In the genomic region with DNA sequence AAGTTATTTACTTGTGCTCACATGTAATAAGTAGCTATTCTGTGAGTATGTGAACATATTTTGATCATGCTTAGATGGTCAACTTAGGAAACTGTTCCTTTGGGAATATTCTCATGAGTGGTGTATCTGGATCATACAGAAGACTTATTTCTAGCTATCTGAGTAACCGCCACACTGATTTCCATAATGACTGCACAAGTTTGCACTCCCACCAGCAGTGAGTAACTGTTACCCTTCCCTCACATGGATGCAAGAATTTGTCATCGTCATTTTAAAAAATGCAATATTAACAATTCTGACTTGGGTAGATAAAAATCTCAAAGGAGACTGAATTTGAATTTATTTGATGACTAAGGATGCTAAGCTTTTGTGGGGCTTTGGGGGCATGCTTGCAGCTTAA, we compare ENCODE assay signal across 19 mouse cellular contexts.
"Had no signal": no experiment of that assay in that cellular context is flagged by ENCODE, and none has a peak within 500 bp of the region (broad histone marks: within the 10 kb centered on the region; RNA-seq: fewer than 3 reads in every experiment).

No protein-coding gene starts in this region.

- H3K9me3 ChIP-seq: liver, embryonic 13.5 days; liver, embryonic 15.5 days; lung, embryonic 15.5 days; midbrain, embryonic 10.5 days; midbrain, embryonic 12.5 days; neural tube, embryonic 13.5 days; neural tube, embryonic 15.5 days had no signal

- H3K27me3 ChIP-seq: liver, embryonic 13.5 days; liver, embryonic 15.5 days; lung, embryonic 15.5 days; midbrain, embryonic 12.5 days; neural tube, embryonic 13.5 days; neural tube, embryonic 15.5 days had no signal

- H3K36me3 ChIP-seq: liver, embryonic 13.5 days; liver, embryonic 15.5 days; lung, embryonic 15.5 days; midbrain, embryonic 10.5 days; midbrain, embryonic 12.5 days; neural tube, embryonic 13.5 days; neural tube, embryonic 15.5 days had no signal

- H3K4me3 ChIP-seq: liver, embryonic 13.5 days; liver, embryonic 15.5 days; lung, embryonic 15.5 days; midbrain, embryonic 10.5 days; midbrain, embryonic 12.5 days; myocyte; neural tube, embryonic 13.5 days; neural tube, embryonic 15.5 days had no signal

- DNase-seq: liver, embryonic 13.5 days; liver, postnatal 0 days; lung, adult 2 months; lung, postnatal 14 days; lung, postnatal 4 days; midbrain, embryonic 14.5 days; retina, postnatal 1 day; right cerebral cortex, postnatal 25 days; spleen, adult 18-20 months; thymus, adult 2 months; thymus, postnatal 25 days; thymus, postnatal 4 days had no signal

- H3K9ac ChIP-seq: liver, embryonic 13.5 days; liver, embryonic 15.5 days; liver, postnatal 0 days; lung, embryonic 15.5 days; midbrain, embryonic 12.5 days; neural tube, embryonic 13.5 days; neural tube, embryonic 15.5 days had no signal

- H3K4me1 ChIP-seq: liver, embryonic 13.5 days; liver, embryonic 15.5 days; lung, embryonic 15.5 days; midbrain, embryonic 12.5 days; neural tube, embryonic 13.5 days; neural tube, embryonic 15.5 days had no signal

- H3K4me2 ChIP-seq: liver, embryonic 13.5 days; liver, embryonic 15.5 days; lung, embryonic 15.5 days; midbrain, embryonic 12.5 days; neural tube, embryonic 13.5 days; neural tube, embryonic 15.5 days had no signal

- H3K27ac ChIP-seq: liver, embryonic 13.5 days; liver, embryonic 15.5 days; lung, embryonic 15.5 days; midbrain, embryonic 10.5 days; midbrain, embryonic 12.5 days; neural tube, embryonic 13.5 days; neural tube, embryonic 15.5 days had no signal
